Mouse (Mus musculus) myocyte (in vitro differentiated cells): ENCODE results near the gene Serpina5.

Experiments used
- POLR2A ChIP-seq: IDR thresholded peaks from one replicate; pipeline ENCODE4 v1.6.1; 2011; ENCODE audit warnings: low read depth, mild to moderate bottlenecking, control low read depth, moderate library complexity; ENCODE audit not compliant: insufficient read length
- USF1 ChIP-seq: IDR thresholded peaks from one replicate; pipeline ENCODE4 v1.6.1; 2011; ENCODE audit warnings: low read depth, mild to moderate bottlenecking, control low read depth, moderate library complexity

DNA sequence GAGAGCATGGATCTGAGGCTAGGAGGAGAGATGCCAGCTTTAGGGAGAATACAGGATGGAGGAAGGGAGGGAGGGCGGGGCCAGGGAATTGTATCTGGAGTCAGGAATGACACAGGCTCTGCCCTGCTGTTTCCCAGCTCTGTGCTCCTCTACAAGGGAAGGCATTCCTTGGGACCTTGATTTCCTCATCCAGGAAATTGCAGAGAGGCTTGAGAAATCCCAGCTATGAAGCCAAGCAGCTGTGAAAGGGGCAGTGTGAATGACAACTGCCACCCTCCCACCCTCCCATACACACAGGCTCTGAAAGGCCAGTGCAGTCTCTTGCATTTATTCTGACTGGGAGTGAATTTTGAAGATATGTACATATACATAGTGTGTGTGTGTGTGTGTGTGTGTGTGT lies 46.9 kb upstream of the Serpina5 start:
- TF ChIP-seq POLR2A: no peak
- no peak for TF ChIP-seq USF1
